Mouse (Mus musculus): ENCODE measurements around the gene Rhod. TPM values are rescaled to one million over a fixed set of nuclear protein-coding genes. Genes with fewer than 3 reads are reported as not detected.

The Rhod gene
- 1.00 TPM for polyA plus RNA-seq (2014; fragmentation: Illumina TruSeq; extraction: RNeasy Lipid Tissue Mini Kit (QIAGEN cat#74804))

GRCm38 (mm10) chr19:4439161-4439801 lies at the start of gene Rhod:
Gene Rhod (minus strand): TSS chr19:4439432.

GRCm38 (mm10) chr19:4477345-4478189 lies 38.3 kb upstream of the Rhod start, which contains the start of gene Syt12:
Gene Syt12 (minus strand): TSS chr19:4477447.

GRCm38 (mm10) chr19:4397798-4398629 lies 41.2 kb downstream of the Rhod start, which contains the start of gene Kdm2a:
Gene Kdm2a (minus strand): TSS chr19:4398285.

Other genes with a start within 250 kb of the Rhod start
- not detected for gene Tbc1d10c, start 248.1 kb downstream of the Rhod start, polyA plus RNA-seq (2014; fragmentation: Illumina TruSeq; extraction: RNeasy Lipid Tissue Mini Kit (QIAGEN cat#74804))
- 102 TPM for gene Ppp1ca, start 247.4 kb downstream of the Rhod start, polyA plus RNA-seq (2014; fragmentation: Illumina TruSeq; extraction: RNeasy Lipid Tissue Mini Kit (QIAGEN cat#74804))
- 3.0 TPM for gene Rad9a, start 237.8 kb downstream of the Rhod start, polyA plus RNA-seq (2014; fragmentation: Illumina TruSeq; extraction: RNeasy Lipid Tissue Mini Kit (QIAGEN cat#74804))
- gene Clcf1, start 225.2 kb downstream of the Rhod start, polyA plus RNA-seq (2014; fragmentation: Illumina TruSeq; extraction: RNeasy Lipid Tissue Mini Kit (QIAGEN cat#74804)): 0.26 TPM
- not detected for gene AC109138.7, start 225.1 kb downstream of the Rhod start, polyA plus RNA-seq (2014; fragmentation: Illumina TruSeq; extraction: RNeasy Lipid Tissue Mini Kit (QIAGEN cat#74804))
- gene Pold4, start 207.5 kb downstream of the Rhod start, polyA plus RNA-seq (2014; fragmentation: Illumina TruSeq; extraction: RNeasy Lipid Tissue Mini Kit (QIAGEN cat#74804)): not detected
- gene Ssh3, start 170.3 kb downstream of the Rhod start, polyA plus RNA-seq (2014; fragmentation: Illumina TruSeq; extraction: RNeasy Lipid Tissue Mini Kit (QIAGEN cat#74804)): 1.9 TPM
- gene Ankrd13d, start 156.3 kb downstream of the Rhod start, polyA plus RNA-seq (2014; fragmentation: Illumina TruSeq; extraction: RNeasy Lipid Tissue Mini Kit (QIAGEN cat#74804)): not detected
- gene Grk2, start 133.2 kb downstream of the Rhod start, polyA plus RNA-seq (2014; fragmentation: Illumina TruSeq; extraction: RNeasy Lipid Tissue Mini Kit (QIAGEN cat#74804)): 19.6 TPM
- gene Kdm2a, start 41.1 kb downstream of the Rhod start, polyA plus RNA-seq (2014; fragmentation: Illumina TruSeq; extraction: RNeasy Lipid Tissue Mini Kit (QIAGEN cat#74804)): 79.9 TPM
- 0.17 TPM for gene Syt12, start 38.0 kb upstream of the Rhod start, polyA plus RNA-seq (2014; fragmentation: Illumina TruSeq; extraction: RNeasy Lipid Tissue Mini Kit (QIAGEN cat#74804))
- not detected for gene 2010003K11Rik, start 59.2 kb upstream of the Rhod start, polyA plus RNA-seq (2014; fragmentation: Illumina TruSeq; extraction: RNeasy Lipid Tissue Mini Kit (QIAGEN cat#74804))
- 0.43 TPM for gene Pcx, start 71.0 kb upstream of the Rhod start, polyA plus RNA-seq (2014; fragmentation: Illumina TruSeq; extraction: RNeasy Lipid Tissue Mini Kit (QIAGEN cat#74804))
- not detected for gene Lrfn4, start 176.2 kb upstream of the Rhod start, polyA plus RNA-seq (2014; fragmentation: Illumina TruSeq; extraction: RNeasy Lipid Tissue Mini Kit (QIAGEN cat#74804))
- 2.7 TPM for gene Rce1, start 186.2 kb upstream of the Rhod start, polyA plus RNA-seq (2014; fragmentation: Illumina TruSeq; extraction: RNeasy Lipid Tissue Mini Kit (QIAGEN cat#74804))